Mouse (Mus musculus) Patski (cell line): ENCODE results near the gene Sept11. TPM values are rescaled to one million over a fixed set of nuclear protein-coding genes. Genes with fewer than 3 reads are reported as not detected.
A peak's percentile ranks its signal among the peaks of the same experiment; 100 is the strongest.

Experiments used
- ATAC-seq: fragments of 100-300 bp; one replicate; pipeline ENCODE4 v1.8.0; 2021
- CTCF ChIA-PET: fragments of 350-600 bp; sonication (Branson Sonifier 250); formaldehyde crosslinking; loops from one replicate; lab custom pipeline; 2022; ENCODE audit warnings: inconsistent platforms; lab: Charles Lee
- POLR2A ChIA-PET: fragments of 350-600 bp; sonication (Branson Sonifier 250); formaldehyde crosslinking; loops from one replicate; lab custom pipeline; 2022; ENCODE audit warnings: antibody characterized with exemption, inconsistent platforms; lab: Charles Lee
- DNase-seq: peaks from one replicate; pipeline ENCODE4 v3.0.0-alpha.2; 2011; ENCODE audit warnings: low read depth, low spot score
- H3K27me3 ChIP-seq: fragments of 371-371 bp; one replicate; pipeline ENCODE4 v1.5.1; 2021
- CTCF ChIP-seq: fragments of 100-300 bp; IDR thresholded peaks from one replicate; pipeline ENCODE4 v1.5.1; 2021
- in situ Hi-C: fragments of 300-500 bp; cut with MboI; formaldehyde crosslinking; loops from 3 replicates; pipeline ENCODE4 v1.11.1; 2018; ENCODE audit warnings: low pct_unique_long_range_greater_than_20kb, mixed read lengths
- polyA plus RNA-seq: library from polyadenylated mRNA; unstranded; gene quantifications from one replicate; pipeline ENCODE4 v1.2.3, GENCODE M21; 2021

Sept11 gene
- polyA plus RNA-seq, 1 experiment from 2014 or later: 335 TPM

GRCm38 (mm10) chr5:93184548-93184947 is 91.3 kb downstream of the Sept11 start:
- in situ Hi-C loops: no loop called here
- no peak for ATAC-seq
- H3K27me3 ChIP-seq: no peaks in the 10 kb centered on the region
- no peak for TF ChIP-seq CTCF
- ChIA-PET CTCF (interaction anchor here (0.6 to 1.0 kb wide), 2 partner anchors 9 to 84 kb away, joined by 3 read pairs; no protein-coding TSS in a partner anchor), POLR2A (interaction anchor here (0.6 kb wide), 1 partner anchor 64 kb away, joined by 3 read pairs; no protein-coding TSS in a partner anchor)
- DNase-seq: no peak

DNA sequence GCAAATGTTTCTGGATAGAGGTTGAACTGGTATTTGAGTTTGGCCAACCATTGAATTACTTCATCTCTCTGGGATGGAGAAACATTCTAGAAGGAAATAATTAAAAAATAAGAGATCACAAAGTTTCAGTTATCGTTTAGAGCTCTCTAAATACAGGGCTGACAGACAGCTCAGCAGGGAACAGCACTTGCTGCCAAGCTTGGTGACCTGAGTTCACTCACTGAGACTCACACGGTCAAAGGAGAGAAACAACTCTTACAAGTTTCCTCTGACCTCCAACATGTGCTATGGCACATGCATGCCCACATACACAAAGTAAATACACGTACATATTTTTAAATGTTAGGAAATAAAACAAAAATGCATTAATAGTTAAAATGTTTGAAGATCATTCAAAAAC is 96.4 kb downstream of the Sept11 start:
- no peak for ATAC-seq
- no peaks in the 10 kb centered on the region for H3K27me3 ChIP-seq
- ChIA-PET CTCF (interaction anchor here (0.8 to 1.7 kb wide), 7 partner anchors 10 to 134 kb away, joined by 3 to 5 read pairs (median 3); no protein-coding TSS in a partner anchor), POLR2A (interaction anchor here (1.5 to 2.4 kb wide), 2 partner anchors 9 to 78 kb away, joined by 5 read pairs; partner anchors contain the start of gene Ccng2)
- no peak for DNase-seq
- no peak for TF ChIP-seq CTCF
- in situ Hi-C loops: no loop called here

DNA sequence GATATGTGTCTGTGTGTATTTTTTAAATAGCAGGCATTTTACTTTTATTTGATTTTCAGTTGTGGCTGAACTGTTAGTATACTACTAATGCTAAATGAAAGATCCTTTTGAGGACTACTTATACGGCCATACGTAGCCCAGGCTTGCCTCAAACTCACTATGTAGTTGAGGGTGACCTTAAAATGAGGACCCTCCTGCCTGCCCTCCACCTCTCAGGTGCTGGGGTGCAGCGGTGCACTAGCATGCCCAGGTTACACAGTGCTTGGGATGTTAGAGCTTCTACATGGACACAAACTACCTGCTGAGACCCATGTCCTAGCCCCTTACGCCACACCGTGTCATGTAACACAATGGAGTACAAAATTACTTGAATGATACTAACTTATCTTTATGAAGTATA is 97.2 kb downstream of the Sept11 start:
- CTCF ChIA-PET: interaction anchor here (0.8 to 1.4 kb wide), 2 partner anchors 9 to 133 kb away, joined by 3 to 4 read pairs; no protein-coding TSS in a partner anchor
- TF ChIP-seq CTCF: no peak
- POLR2A ChIA-PET: interaction anchor here (1.5 to 2.4 kb wide), 2 partner anchors 9 to 78 kb away, joined by 5 read pairs; partner anchors contain the start of gene Ccng2
- ATAC-seq (no peak), DNase-seq (no peak)
- H3K27me3 ChIP-seq: no peaks in the 10 kb centered on the region
- in situ Hi-C loops: no loop called here

DNA sequence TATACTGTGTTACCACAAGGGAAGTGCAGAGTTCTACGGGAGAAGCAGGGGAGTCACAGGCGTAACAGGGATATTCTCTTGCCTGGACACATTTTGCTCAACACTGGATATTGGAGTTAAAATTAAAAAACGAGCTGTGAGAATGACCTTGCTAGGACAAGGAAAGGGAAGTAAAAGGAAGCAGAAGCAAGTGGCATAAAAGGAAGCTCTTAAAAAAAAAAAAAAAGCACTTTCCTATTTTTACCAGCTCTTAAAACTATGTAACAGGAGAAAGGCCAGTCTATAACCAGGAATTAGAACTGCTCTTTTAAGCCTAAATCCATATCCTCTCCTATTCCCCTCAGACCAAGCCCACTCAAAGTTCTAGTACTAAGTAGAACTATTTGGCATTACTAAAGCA is 105.0 kb downstream of the Sept11 start:
- in situ Hi-C loops: no loop called here
- no peak for ATAC-seq
- DNase-seq: no peak
- no peaks in the 10 kb centered on the region for H3K27me3 ChIP-seq
- POLR2A ChIA-PET: interaction anchor here (0.6 to 1.8 kb wide), 4 partner anchors 8 to 609 kb away, joined by 3 to 5 read pairs (median 4); no protein-coding TSS in a partner anchor
- TF ChIP-seq CTCF: no peak
- CTCF ChIA-PET: interaction anchor here (1.2 to 1.3 kb wide), 2 partner anchors 17 to 68 kb away, joined by 4 read pairs; no protein-coding TSS in a partner anchor

DNA sequence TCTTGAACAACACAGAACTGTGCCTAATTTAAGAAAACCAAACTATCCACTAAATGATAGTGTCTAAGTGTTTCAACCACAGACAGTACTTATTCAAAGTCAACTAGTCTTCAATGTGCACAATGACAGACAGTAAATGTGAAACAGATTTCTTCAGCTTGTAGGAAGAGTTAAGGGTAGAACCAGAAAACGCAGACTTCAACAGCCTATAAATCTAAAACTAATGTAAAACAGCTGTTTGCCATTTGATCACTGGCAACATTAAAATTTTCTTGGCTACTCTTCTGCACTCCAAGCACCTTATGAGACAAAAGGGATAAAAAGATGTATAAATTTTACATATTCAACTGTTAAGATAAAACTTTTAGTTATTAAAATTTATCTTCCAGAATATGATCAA is 107.9 kb downstream of the Sept11 start:
- ChIA-PET POLR2A (no interaction called here), CTCF (interaction anchor here (0.9 to 2.2 kb wide), 4 partner anchors 8 to 79 kb away, joined by 3 to 13 read pairs (median 3); no protein-coding TSS in a partner anchor)
- H3K27me3 ChIP-seq: no peaks in the 10 kb centered on the region
- in situ Hi-C loops: loop anchor here (25.0 kb wide), 1 partner anchor 236 kb away; no protein-coding TSS in a partner anchor
- no peak for TF ChIP-seq CTCF
- no peak for ATAC-seq
- no peak for DNase-seq

DNA sequence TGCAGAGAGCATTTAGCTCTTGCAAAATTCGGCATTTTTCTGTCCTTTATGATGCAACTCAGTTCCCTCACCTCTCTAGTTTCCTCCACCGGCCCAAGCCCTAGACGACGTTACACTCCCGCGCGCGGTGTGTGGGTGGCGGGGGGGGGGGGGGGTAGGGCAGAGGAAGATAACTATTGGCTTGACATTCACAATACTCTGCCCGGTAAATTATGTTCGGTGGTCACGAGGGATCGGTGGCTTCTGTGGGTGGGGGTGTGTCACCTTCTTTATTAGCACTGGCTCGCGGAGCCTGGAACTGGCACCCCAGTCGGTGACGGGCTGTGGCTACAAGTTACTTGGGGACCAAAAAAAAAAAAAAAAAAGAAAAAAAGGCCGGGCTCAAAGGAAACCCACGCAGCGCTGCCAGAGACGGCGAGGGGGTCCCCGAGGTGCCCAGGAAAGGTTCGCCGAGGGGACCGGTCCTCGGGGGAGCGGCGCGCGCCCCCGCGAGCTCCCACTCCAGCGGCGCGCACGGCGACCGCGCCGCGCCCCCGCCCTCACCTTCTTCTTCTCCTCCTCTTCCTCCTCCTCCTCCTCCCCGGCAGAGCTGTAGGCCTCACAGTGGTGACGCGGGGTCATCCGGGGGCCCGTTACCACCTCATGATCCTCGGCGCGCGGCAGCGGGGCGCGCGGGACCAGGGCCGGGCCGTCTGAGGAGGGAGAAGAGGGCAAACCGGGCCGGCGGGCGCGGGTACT is 112.3 kb downstream of the Sept11 start:
- in situ Hi-C loops: loop anchor here (5.0 to 25.0 kb wide), 2 partner anchors 62 to 232 kb away; partner anchors contain the start of gene Ccng2
- ChIA-PET POLR2A (interaction anchor here (0.7 to 2.5 kb wide), 7 partner anchors 11 to 739 kb away, joined by 3 to 12 read pairs (median 6); no protein-coding TSS in a partner anchor), CTCF (interaction anchor here (1.2 to 2.6 kb wide), 3 partner anchors 9 to 118 kb away, joined by 4 to 10 read pairs (median 6); no protein-coding TSS in a partner anchor)
- TF ChIP-seq CTCF: no peak
- ATAC-seq (peak; percentile 19), DNase-seq (no peak)
- no peaks in the 10 kb centered on the region for H3K27me3 ChIP-seq

GRCm38 (mm10) chr5:93206109-93207005 is 113.1 kb downstream of the Sept11 start, which contains the start of the genes Ccni and 2010109A12Rik:
Gene Ccni, minus strand, starts transcription at chr5:93206495.
Gene 2010109A12Rik, plus strand, starts transcription at chr5:93206518.
- ATAC-seq (peak; percentile 97), DNase-seq (peak; percentile 93)
- TF ChIP-seq CTCF: no peak
- H3K27me3 ChIP-seq: no peaks in the 10 kb centered on the region
- ChIA-PET POLR2A (interaction anchor here (0.7 to 2.5 kb wide), 6 partner anchors 10 to 740 kb away, joined by 3 to 12 read pairs (median 6); no protein-coding TSS in a partner anchor), CTCF (interaction anchor here (0.7 to 2.6 kb wide), 4 partner anchors 10 to 257 kb away, joined by 3 to 10 read pairs (median 6); no protein-coding TSS in a partner anchor)
- in situ Hi-C loops: loop anchor here (5.0 to 25.0 kb wide), 2 partner anchors 61 to 231 kb away; partner anchors contain the start of gene Ccng2

- TF ChIP-seq CTCF: no peak
- in situ Hi-C loops: loop anchor here (5.0 to 25.0 kb wide), 2 partner anchors 60 to 230 kb away; partner anchors contain the start of gene Ccng2
- ATAC-seq: peak; percentile 16
- POLR2A ChIA-PET: interaction anchor here (2.2 kb wide), 1 partner anchor 14 kb away, joined by 4 read pairs; no protein-coding TSS in a partner anchor
- H3K27me3 ChIP-seq: no peaks in the 10 kb centered on the region
- DNase-seq: no peak
- CTCF ChIA-PET: interaction anchor here (2.5 kb wide), 1 partner anchor 10 kb away, joined by 7 read pairs; no protein-coding TSS in a partner anchor
These were observed 113.7 kb downstream of the Sept11 start for GRCm38 (mm10) chr5:93207006-93207348.

DNA sequence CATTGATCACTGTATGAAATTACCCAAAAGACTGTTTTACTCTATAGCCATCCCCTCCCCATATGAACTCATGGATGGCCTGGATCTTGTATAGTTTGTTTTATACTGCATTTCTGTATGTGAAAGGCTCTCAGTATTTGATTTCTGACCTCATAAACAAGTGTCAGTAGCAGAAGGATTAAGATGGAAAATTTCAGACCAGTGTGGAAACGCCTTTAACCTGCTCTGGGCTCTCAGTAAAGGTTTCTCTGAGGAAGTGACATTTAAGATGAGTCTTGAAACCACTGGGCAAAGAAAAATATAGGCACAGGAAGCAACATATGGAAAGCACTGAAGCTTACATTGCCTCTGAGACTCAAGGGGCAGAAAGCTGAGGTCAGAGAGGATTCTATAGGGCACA is 114.3 kb downstream of the Sept11 start:
- ChIA-PET CTCF (interaction anchor here (1.0 to 2.5 kb wide), 2 partner anchors 9 to 20 kb away, joined by 3 to 7 read pairs; no protein-coding TSS in a partner anchor), POLR2A (interaction anchor here (2.2 kb wide), 1 partner anchor 13 kb away, joined by 4 read pairs; no protein-coding TSS in a partner anchor)
- ATAC-seq (no peak), DNase-seq (no peak)
- in situ Hi-C loops: loop anchor here (5.0 to 25.0 kb wide), 2 partner anchors 60 to 230 kb away; partner anchors contain the start of gene Ccng2
- TF ChIP-seq CTCF: no peak
- H3K27me3 ChIP-seq: no peaks in the 10 kb centered on the region
